Mouse (Mus musculus) thymus, adult 2 months (tissue): Measurements from ENCODE around the gene Rap2a. TPM values are rescaled to one million over a fixed set of nuclear protein-coding genes. Genes with fewer than 3 reads are reported as not detected.

ENCODE experiments used
- DNase-seq: peaks from one replicate; pipeline ENCODE4 v3.0.0; 2021
- H3K27ac ChIP-seq: fragments of 200-500 bp; 2 replicates; pipeline ENCODE4 v1.5.1; 2012; ENCODE audit warnings: low read length, control low read depth; ENCODE audit not compliant: control insufficient read depth, insufficient read depth
- H3K27me3 ChIP-seq: fragments of 200-500 bp; 2 replicates; pipeline ENCODE4 v1.6.1; 2012; ENCODE audit warnings: mild to moderate bottlenecking, low read length, moderate library complexity, mixed read lengths; ENCODE audit not compliant: control insufficient read depth, insufficient read depth
- H3K36me3 ChIP-seq: fragments of 200-500 bp; 2 replicates; pipeline ENCODE4 v1.6.1; 2012; ENCODE audit warnings: mild to moderate bottlenecking, low read length, moderate library complexity; ENCODE audit not compliant: control insufficient read depth, insufficient read depth
- H3K4me1 ChIP-seq: fragments of 200-500 bp; replicated peaks from 2 replicates; pipeline ENCODE4 v1.6.1; 2012; ENCODE audit warnings: low read length; ENCODE audit not compliant: control insufficient read depth, insufficient read depth
- H3K4me3 ChIP-seq: fragments of 200-500 bp; 2 replicates; pipeline ENCODE4 v1.5.1; 2012; ENCODE audit warnings: mild to moderate bottlenecking, low read length, control low read depth, moderate library complexity; ENCODE audit not compliant: control insufficient read depth, insufficient read depth
- CTCF ChIP-seq: fragments of 200-500 bp; IDR thresholded peaks from 2 replicates; pipeline ENCODE4 v1.5.1; 2012; ENCODE audit warnings: mild to moderate bottlenecking, control low read depth, low read length, moderate library complexity, borderline replicate concordance; ENCODE audit not compliant: control insufficient read depth, poor library complexity, insufficient read depth; ENCODE audit errors: extremely low read depth
- POLR2A ChIP-seq: fragments of 200-500 bp; IDR thresholded peaks from 2 replicates; pipeline ENCODE4 v1.6.1; 2012; ENCODE audit warnings: mild to moderate bottlenecking, low read length, control low read depth, moderate library complexity; ENCODE audit not compliant: control insufficient read depth, poor library complexity, insufficient read depth; ENCODE audit errors: extremely low read depth
- WGBS: fragments of 180-500 bp; shearing (Covaris S2); methylation state at CpG from one replicate; pipeline ENCODE4 v1.1.7; 2018; 5-methylcytosine and 5-hydroxymethylcytosine counted together
- polyA plus RNA-seq: library from polyadenylated mRNA; depleted of rRNA; stranded (reverse); fragments of >200 nt; gene quantifications from 2 replicates; pipeline ENCODE4 v1.2.3, GENCODE M21; 2012

The Rap2a gene
- polyA plus RNA-seq, 1 experiment, result 9.8 TPM

- Histone ChIP-seq H3K27me3 (no peaks in the 10 kb centered on the region), H3K4me1 (no peaks in the 10 kb centered on the region), H3K4me3 (no peak overlapping the region), H3K27ac (no peak overlapping the region), H3K36me3 (no peaks in the 10 kb centered on the region)
- DNase-seq, result no peak
- 14% methylated on average over 5 of the region's 5 CpGs for WGBS
- TF ChIP-seq POLR2A (no peak), CTCF (no peak)
These were observed 18.0 kb downstream of the Rap2a start for GRCm38 (mm10) chr14:120496284-120496683.

GRCm38 (mm10) chr14:120496827-120497226, 18.6 kb downstream of the Rap2a start:
- Histone ChIP-seq H3K4me3 (no peak overlapping the region), H3K27ac (no peak overlapping the region), H3K36me3 (no peaks in the 10 kb centered on the region), H3K27me3 (no peaks in the 10 kb centered on the region), H3K4me1 (no peaks in the 10 kb centered on the region)
- WGBS, result 78% methylated on average over 5 of the region's 5 CpGs
- no peak for DNase-seq
- TF ChIP-seq POLR2A, result no peak
- TF ChIP-seq CTCF, result no peak

GRCm38 (mm10) chr14:120499096-120499495, 20.9 kb downstream of the Rap2a start:
- Histone ChIP-seq H3K36me3 (no peaks in the 10 kb centered on the region), H3K4me3 (no peak overlapping the region), H3K4me1 (no peaks in the 10 kb centered on the region), H3K27ac (no peak overlapping the region), H3K27me3 (no peaks in the 10 kb centered on the region)
- no peak for TF ChIP-seq POLR2A
- DNase-seq, result no peak
- 97% methylated on average over 10 of the region's 10 CpGs for WGBS

GRCm38 (mm10) chr14:120499601-120500000, 21.4 kb downstream of the Rap2a start:
- H3K4me3 ChIP-seq, result no peak overlapping the region
- no peaks in the 10 kb centered on the region for H3K27me3 ChIP-seq
- 97% methylated on average over 6 of the region's 6 CpGs for WGBS
- DNase-seq, result no peak
- H3K27ac ChIP-seq, result no peak overlapping the region
- TF ChIP-seq CTCF (no peak), POLR2A (no peak)
- H3K36me3 ChIP-seq, result no peaks in the 10 kb centered on the region
- no peaks in the 10 kb centered on the region for H3K4me1 ChIP-seq

GRCm38 (mm10) chr14:120500021-120500560, 21.8 kb downstream of the Rap2a start:
- H3K27me3 ChIP-seq, result no peaks in the 10 kb centered on the region
- TF ChIP-seq POLR2A, result no peak
- TF ChIP-seq CTCF, result no peak
- WGBS, result 89% methylated on average over 12 of the region's 12 CpGs
- H3K4me3 ChIP-seq, result no peak overlapping the region
- no peak for DNase-seq
- no peaks in the 10 kb centered on the region for H3K4me1 ChIP-seq
- H3K27ac ChIP-seq, result no peak overlapping the region
- no peaks in the 10 kb centered on the region for H3K36me3 ChIP-seq

- no peak for DNase-seq
- no peaks in the 10 kb centered on the region for H3K27me3 ChIP-seq
- 96% methylated on average over 5 of the region's 5 CpGs for WGBS
- no peak for TF ChIP-seq CTCF
- TF ChIP-seq POLR2A, result no peak
- no peak overlapping the region for H3K27ac ChIP-seq
- H3K4me1 ChIP-seq, result no peaks in the 10 kb centered on the region
- no peak overlapping the region for H3K4me3 ChIP-seq
- no peaks in the 10 kb centered on the region for H3K36me3 ChIP-seq
These were observed 22.5 kb downstream of the Rap2a start for GRCm38 (mm10) chr14:120500791-120501190.

GRCm38 (mm10) chr14:120503641-120504040, 25.4 kb downstream of the Rap2a start:
- Histone ChIP-seq H3K36me3 (no peaks in the 10 kb centered on the region), H3K4me3 (no peak overlapping the region), H3K4me1 (no peaks in the 10 kb centered on the region), H3K27ac (no peak overlapping the region), H3K27me3 (no peaks in the 10 kb centered on the region)
- WGBS, result 96% methylated on average over 12 of the region's 12 CpGs
- DNase-seq, result no peak
- TF ChIP-seq CTCF (no peak), POLR2A (no peak)

GRCm38 (mm10) chr14:120504423-120504822, 26.2 kb downstream of the Rap2a start:
- DNase-seq, result no peak
- WGBS, result 95% methylated on average over 12 of the region's 12 CpGs
- no peak overlapping the region for H3K27ac ChIP-seq
- H3K27me3 ChIP-seq, result no peaks in the 10 kb centered on the region
- H3K4me1 ChIP-seq, result no peaks in the 10 kb centered on the region
- TF ChIP-seq CTCF, result no peak
- no peak for TF ChIP-seq POLR2A
- no peaks in the 10 kb centered on the region for H3K36me3 ChIP-seq
- no peak overlapping the region for H3K4me3 ChIP-seq
